Mouse (Mus musculus) adrenal gland, postnatal 10 days (tissue): ENCODE measurements around the gene Mn1. TPM values are rescaled to one million over a fixed set of nuclear protein-coding genes. Genes with fewer than 3 reads are reported as not detected.

Experiments
- DNase-seq: peaks from one replicate; pipeline ENCODE4 v3.0.0; 2021; ENCODE audit warnings: mixed read lengths
- long read RNA-seq, 2 experiments: library from polyadenylated mRNA; stranded (forward); transcript quantifications; one replicate each; pipeline ENCODE4 v2.0.0; 2021
- total RNA-seq, 2 experiments: library from RNA; stranded (reverse); gene quantifications; 2 replicates each; pipeline ENCODE4 v1.2.3; 2021

Gene Mn1
- 1 to 10 TPM; 6.4 to 8.5 TPM for total RNA-seq
- long read RNA-seq, experiment 1, partial matches to known transcripts: 0 of 1 reads
- long read RNA-seq, experiment 1, other reads (novel, unspliced or antisense): 1 of 1 reads
- long read RNA-seq, experiment 2, partial matches to known transcripts: 0 of 1 reads
- long read RNA-seq, experiment 2, other reads (novel, unspliced or antisense): 1 of 1 reads

GRCm38 (mm10) chr5:111416591-111417374 lies at the start of gene Mn1:
Gene Mn1 (plus strand): TSS chr5:111417362.
- DNase-seq: peak; percentile 89

GRCm38 (mm10) chr5:111367937-111368517 lies 49.1 kb upstream of the Mn1 start:
- no peak for DNase-seq

- no peak for DNase-seq
Measured at GRCm38 (mm10) chr5:111368576-111368975, 48.6 kb upstream of the Mn1 start.

- no peak for DNase-seq
Measured at GRCm38 (mm10) chr5:111375616-111376015, 41.5 kb upstream of the Mn1 start.

GRCm38 (mm10) chr5:111376276-111377020 lies 40.7 kb upstream of the Mn1 start:
- DNase-seq: no peak

GRCm38 (mm10) chr5:111378126-111378993 lies 38.8 kb upstream of the Mn1 start:
- DNase-seq: peak; percentile 52

- no peak for DNase-seq
Measured at GRCm38 (mm10) chr5:111383335-111383734, 33.8 kb upstream of the Mn1 start.

DNA sequence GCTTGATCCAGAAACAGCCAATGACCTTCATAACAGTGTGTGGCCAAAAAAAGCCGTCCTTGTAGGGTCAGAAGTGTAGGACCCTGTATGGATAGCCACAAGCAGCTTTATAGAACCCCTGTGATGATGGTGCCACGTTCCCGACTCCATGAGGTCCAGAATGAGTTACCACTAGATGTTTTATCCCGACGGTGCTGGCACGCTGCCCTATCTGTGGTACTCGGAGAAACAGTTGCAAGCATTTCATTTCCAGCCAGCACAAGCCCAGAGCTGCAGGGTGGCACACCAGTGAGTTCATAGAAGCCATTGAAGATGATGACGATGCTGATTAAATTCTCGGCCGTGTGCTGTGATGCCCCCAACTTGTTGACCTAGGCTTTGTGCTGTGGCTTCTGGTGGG lies 26.3 kb upstream of the Mn1 start:
- DNase-seq: peak; percentile 31

DNA sequence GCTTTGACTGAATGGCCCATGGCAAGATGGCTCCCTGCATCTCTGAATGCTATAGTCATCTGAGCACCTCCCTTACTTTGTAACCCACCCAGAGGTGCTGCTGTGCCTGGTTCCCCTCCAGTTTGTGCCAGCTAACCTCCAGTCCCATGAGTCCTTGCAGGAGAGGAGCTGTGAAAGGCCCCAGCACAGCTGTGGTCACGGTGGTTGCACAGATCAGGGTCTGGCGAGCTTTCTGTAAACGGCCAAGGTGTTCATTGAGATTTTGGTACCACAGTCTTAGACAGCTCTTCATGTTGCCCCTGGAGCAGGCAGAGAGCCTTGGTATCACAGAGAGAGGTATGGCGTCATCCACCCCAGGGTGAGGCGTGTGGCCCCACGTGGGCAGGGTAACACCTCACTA lies 25.7 kb upstream of the Mn1 start:
- no peak for DNase-seq

- DNase-seq: peak; percentile 82
Measured at GRCm38 (mm10) chr5:111393346-111394197, 23.6 kb upstream of the Mn1 start.

DNA sequence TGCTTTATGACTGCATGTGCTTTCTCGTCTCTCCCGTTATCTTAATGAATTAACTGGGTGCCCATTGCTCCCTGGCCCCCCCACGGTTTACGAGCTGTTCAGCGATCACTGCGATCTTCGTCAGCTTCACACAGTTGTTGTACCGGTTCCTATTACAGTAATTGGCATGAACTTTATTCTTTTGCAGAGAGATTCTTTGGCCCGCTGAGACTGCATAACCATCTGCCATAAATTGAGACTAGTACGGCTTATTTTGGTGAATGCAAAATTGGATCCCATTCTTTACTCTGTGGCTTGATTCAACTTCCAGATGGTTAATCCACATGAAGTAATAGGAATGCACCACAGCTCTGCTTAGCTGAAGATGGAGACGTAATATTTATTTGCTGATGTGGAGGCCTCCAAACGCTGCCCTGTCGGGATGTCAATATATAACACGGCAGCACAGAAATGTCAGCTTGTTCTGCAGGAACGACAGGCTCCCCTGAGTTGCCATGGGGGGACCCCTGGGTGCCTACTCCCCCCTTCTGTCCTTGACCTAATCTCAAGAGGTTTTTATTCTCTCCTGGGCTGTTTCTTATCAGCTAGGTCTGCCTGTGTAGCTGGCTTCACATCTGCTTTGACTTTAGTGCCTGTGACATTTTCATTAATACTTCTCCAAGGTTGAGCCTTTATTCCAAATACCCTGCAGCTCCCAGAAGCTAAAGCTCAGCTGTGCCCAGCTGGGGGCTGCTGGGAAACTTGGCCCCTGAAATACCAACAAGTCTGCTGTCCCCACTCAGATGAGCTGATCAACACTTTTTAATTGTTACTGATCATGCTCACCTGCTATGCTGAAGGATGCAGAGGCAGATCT lies 22.7 kb upstream of the Mn1 start:
- DNase-seq: no peak

DNA sequence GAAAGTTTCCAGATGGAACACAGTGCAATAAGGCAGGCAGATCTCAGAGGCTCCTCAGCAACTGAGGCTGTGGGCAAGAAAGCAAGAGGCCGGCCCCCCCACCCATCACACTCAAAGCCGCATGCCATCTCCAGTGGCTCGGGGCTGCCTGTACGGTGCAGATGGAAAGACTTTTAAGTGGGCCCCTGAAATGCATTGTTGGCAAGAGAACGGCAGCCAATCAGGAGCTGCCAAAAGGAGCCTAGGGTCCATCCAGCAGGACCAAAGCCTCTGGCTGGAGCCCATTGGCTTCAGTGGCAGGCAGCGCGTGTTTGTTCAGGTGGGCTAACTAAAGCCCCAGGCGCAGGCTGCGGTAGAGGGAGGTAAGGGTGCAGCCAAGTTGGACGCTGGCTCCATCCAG lies 21.4 kb upstream of the Mn1 start:
- no peak for DNase-seq

- no peak for DNase-seq
Measured at GRCm38 (mm10) chr5:111396199-111396598, 21.0 kb upstream of the Mn1 start.

GRCm38 (mm10) chr5:111398471-111398870 lies 18.7 kb upstream of the Mn1 start:
- DNase-seq: no peak

GRCm38 (mm10) chr5:111399271-111399670 lies 17.9 kb upstream of the Mn1 start:
- no peak for DNase-seq

- no peak for DNase-seq
Measured at GRCm38 (mm10) chr5:111401879-111402650, 15.1 kb upstream of the Mn1 start.

GRCm38 (mm10) chr5:111402651-111402996 lies 14.5 kb upstream of the Mn1 start:
- no peak for DNase-seq

DNA sequence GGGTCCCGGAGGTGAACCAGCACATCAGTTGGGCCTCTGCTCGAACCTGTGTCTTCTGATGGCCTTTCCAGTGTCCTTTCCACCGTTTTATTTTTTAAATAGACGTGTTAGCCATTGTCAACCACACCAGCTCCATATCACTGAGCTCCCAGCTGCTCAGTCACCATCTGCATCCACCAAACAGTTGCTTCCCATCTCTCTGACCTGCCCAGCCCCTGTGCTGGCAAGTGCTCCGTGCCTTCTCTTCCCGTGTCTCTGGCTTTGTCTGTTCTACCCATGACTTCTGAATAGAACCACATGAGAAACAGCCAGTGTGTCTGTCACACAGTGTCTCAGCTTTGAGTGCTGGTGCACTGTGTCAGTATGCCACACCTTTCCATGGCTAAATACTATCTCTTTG lies 12.4 kb upstream of the Mn1 start:
- DNase-seq: no peak

- no peak for DNase-seq
Measured at GRCm38 (mm10) chr5:111408470-111409105, 8.6 kb upstream of the Mn1 start.
